Mouse (Mus musculus) embryonic facial prominence, embryonic 13.5 days (tissue): ENCODE measurements around the gene Ftl1. TPM values are rescaled to one million over a fixed set of nuclear protein-coding genes. Genes with fewer than 3 reads are reported as not detected.

ENCODE experiments used
- ATAC-seq: fragments of 200-750 bp; cut with Nextera tagmentation; 2 replicates; pipeline ENCODE4 v1.8.0; 2017; ENCODE audit warnings: low read depth; ENCODE audit not compliant: insufficient number of reproducible peaks, insufficient read depth, low FRiP score, low TSS enrichment
- H3K27ac ChIP-seq: fragments of 300-500 bp; sonication (generic); 2 replicates; pipeline ENCODE4 v1.5.1; 2015; ENCODE audit warnings: moderate library complexity, mild to moderate bottlenecking, inconsistent platforms
- H3K27me3 ChIP-seq: fragments of 300-500 bp; sonication (generic); 2 replicates; pipeline ENCODE4 v1.6.1; 2015; ENCODE audit warnings: mild to moderate bottlenecking, inconsistent platforms
- H3K36me3 ChIP-seq: fragments of 300-500 bp; sonication (generic); 2 replicates; pipeline ENCODE4 v1.6.1; 2015; ENCODE audit warnings: mild to moderate bottlenecking, inconsistent platforms
- H3K4me1 ChIP-seq: fragments of 300-500 bp; sonication (generic); 2 replicates; pipeline ENCODE4 v1.6.1; 2015; ENCODE audit warnings: inconsistent platforms
- H3K4me2 ChIP-seq: fragments of 300-500 bp; sonication (generic); 2 replicates; pipeline ENCODE4 v1.6.1; 2015; ENCODE audit warnings: moderate library complexity, mild to moderate bottlenecking, inconsistent platforms
- H3K4me3 ChIP-seq: fragments of 300-500 bp; sonication (generic); 2 replicates; pipeline ENCODE4 v1.5.1; 2015; ENCODE audit warnings: mild to moderate bottlenecking, inconsistent platforms
- H3K9ac ChIP-seq: fragments of 300-500 bp; sonication (generic); 2 replicates; pipeline ENCODE4 v1.6.1; 2015; ENCODE audit warnings: mild to moderate bottlenecking, inconsistent platforms
- H3K9me3 ChIP-seq: fragments of 300-500 bp; sonication (generic); 2 replicates; pipeline ENCODE4 v1.6.1; 2016; ENCODE audit warnings: inconsistent platforms
- WGBS: fragments of 180-500 bp; shearing (Covaris S2); methylation state at CpG from one replicate; pipeline ENCODE4 v1.1.7; 2015; ENCODE audit warnings: mixed read lengths; 5-methylcytosine and 5-hydroxymethylcytosine counted together
- polyA plus RNA-seq: library from polyadenylated mRNA; unstranded; fragments of >200 nt; fragmentation: Nextera tagmentation; extraction: Ambion mirVana; gene quantifications from 2 replicates; pipeline ENCODE4 v1.2.1, GENCODE M21; 2015

The Ftl1 gene
- polyA plus RNA-seq, 1 experiment from 2014 or later: 5,612 TPM

DNA sequence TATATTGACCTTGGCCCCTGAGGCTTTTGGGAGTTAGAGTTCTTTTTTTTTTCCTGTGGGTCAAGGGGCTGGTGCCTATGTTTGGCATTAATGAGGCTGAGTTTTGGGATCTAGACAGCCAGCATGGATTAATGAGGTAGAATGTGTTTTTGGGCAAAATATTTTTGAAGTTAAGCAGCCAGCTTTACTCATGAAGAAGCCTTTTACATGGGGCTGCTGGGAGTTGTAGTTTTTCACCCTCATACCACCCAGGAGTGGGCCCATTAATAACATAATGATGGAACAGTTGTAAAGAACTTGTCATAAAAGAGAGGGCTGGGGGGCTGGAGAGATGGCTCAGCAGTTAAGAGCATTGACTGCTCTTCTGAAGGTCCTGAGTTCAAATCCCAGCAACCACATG, 13.1 kb downstream of the Ftl1 start:
- Histone ChIP-seq H3K9ac (no peak overlapping the region), H3K4me2 (no peak overlapping the region), H3K36me3 (peaks cover 70% of the 10 kb centered on the region), H3K27me3 (no peaks in the 10 kb centered on the region), H3K4me1 (peaks cover 3% of the 10 kb centered on the region; the same call in 1 of the 2 replicates), H3K9me3 (no peaks in the 10 kb centered on the region), H3K4me3 (no peak overlapping the region), H3K27ac (no peak overlapping the region)
- ATAC-seq: no peak

DNA sequence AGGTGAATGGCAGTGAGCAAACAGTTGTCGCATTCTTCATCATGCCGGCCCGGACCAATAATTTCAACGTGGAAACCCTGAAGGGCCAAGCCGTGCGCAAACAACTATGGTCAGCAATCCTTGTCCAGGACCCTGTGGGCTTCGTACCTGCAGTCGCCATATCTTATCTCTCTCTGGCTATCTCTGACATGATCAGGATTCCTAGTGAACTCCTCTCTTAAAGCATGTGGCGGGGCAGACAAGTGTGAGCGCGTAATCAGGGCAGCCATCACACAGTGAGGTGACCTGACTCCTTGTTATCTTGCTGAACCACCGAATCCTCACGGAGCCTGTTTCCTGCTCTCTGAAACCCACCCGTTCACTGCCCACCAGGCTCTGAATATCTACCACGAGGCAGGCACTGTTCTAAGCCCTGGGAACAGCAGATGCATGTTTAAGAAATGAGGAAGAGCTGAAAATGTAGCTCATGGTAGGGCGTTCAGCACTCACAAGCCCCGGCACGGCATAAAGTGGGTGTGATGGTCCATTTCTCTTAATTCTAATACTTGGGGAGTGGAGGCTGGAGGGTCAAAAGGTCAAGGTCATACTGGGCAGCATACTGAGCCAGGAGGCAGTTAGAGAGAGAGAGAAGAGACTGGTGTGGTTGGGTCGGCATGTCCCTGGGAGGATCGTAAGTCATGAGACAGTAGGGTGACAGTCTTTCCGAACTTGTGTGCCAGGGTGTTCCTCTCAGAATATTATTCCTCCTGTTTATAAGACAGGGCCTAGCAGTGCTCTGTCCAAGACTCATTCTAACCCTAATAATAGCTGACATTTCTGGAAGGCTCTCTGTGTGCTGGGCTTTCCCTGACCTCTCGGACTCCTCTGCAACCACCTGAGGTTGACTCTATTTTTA, 15.9 kb downstream of the Ftl1 start:
- H3K4me3 ChIP-seq: no peak overlapping the region
- H3K9me3 ChIP-seq: no peaks in the 10 kb centered on the region
- no peak overlapping the region for H3K9ac ChIP-seq
- H3K27ac ChIP-seq: no peak overlapping the region
- no peak overlapping the region for H3K4me2 ChIP-seq
- peaks cover 75% of the 10 kb centered on the region for H3K36me3 ChIP-seq
- H3K27me3 ChIP-seq: no peaks in the 10 kb centered on the region
- no peak for ATAC-seq
- H3K4me1 ChIP-seq: peaks cover 3% of the 10 kb centered on the region; the same call in 1 of the 2 replicates
- WGBS: 88% methylated on average over 22 of the region's 22 CpGs

DNA sequence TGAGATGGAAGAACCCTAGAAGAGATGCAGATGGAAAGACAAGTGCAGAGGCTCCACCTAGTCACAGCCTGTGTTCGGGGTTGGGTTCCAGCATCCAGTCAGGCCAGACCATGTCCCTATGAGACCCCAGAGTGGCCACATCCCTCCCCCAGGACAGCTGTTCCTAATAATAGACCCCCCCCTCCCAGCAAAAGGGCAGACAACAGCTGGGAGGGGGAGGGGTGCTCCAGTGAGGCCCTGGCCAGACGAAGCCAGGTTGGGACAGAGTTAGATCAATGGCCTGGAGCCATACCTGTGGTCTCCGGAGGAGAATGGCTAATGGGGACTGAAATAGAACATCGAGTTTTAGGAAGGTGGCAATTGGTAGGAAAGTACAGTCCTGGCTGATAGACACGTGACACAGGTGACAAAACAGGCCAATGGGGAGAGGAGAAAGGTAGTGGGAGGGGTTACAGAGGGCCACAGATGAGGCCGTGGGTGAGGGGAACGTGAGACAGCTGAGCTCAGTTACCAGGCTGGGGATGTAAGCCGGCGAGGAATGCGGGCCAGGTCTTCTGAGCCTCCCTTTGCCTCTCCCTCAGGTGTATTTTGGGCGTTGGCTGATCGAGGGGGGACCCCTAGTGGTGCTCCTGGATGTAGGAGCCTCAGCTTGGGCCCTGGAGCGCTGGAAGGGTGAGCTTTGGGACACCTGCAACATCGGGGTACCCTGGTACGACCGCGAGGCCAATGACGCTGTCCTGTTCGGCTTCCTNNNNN, 22.0 kb downstream of the Ftl1 start, which contains the start of gene Ruvbl2:
Gene Ruvbl2, minus strand, starts transcription at position 576 of the 756 bp plus-strand sequence.
- Histone ChIP-seq H3K27ac (peak within 1 kb of the TSS; percentile 5; the same call in 1 of the 2 replicates), H3K9ac (peak within 1 kb of the TSS; percentile 46; the same call in 1 of the 2 replicates), H3K36me3 (peaks cover 30% of the 10 kb centered on the region), H3K4me2 (peak within 1 kb of the TSS; percentile 45), H3K4me3 (peak within 1 kb of the TSS; percentile 12), H3K9me3 (no peaks in the 10 kb centered on the region), H3K4me1 (peaks cover 42% of the 10 kb centered on the region), H3K27me3 (no peaks in the 10 kb centered on the region)
- 15% methylated on average over 19 of the region's 19 CpGs for WGBS
- ATAC-seq: peak; percentile 23; the same call in 1 of the 2 replicates

DNA sequence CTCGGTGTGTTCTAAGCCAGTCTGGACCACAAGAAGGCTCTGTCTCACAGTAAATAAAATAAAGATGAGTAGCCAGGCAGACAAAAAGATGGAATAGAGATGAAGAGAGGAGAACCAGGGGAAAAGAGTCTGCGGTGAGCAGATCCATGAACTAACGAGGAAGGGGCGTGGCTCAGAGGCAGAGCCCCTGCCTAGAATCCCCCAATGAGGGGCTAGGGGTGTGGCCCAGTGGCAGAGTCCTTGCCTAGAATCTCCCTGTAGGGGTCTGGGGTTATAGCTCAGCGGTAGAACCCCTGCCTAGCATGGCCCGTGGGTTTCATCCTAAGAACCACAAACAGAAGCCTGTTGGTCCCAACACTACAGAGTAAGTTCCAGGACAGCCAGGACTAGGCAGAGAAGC, 22.6 kb downstream of the Ftl1 start:
- Histone ChIP-seq H3K9ac (no peak overlapping the region), H3K27me3 (no peaks in the 10 kb centered on the region), H3K9me3 (no peaks in the 10 kb centered on the region), H3K4me3 (no peak overlapping the region), H3K4me2 (peak overlapping the region; percentile 45), H3K27ac (peak overlapping the region; percentile 5; the same call in 1 of the 2 replicates), H3K36me3 (peaks cover 25% of the 10 kb centered on the region), H3K4me1 (peaks cover 43% of the 10 kb centered on the region)
- WGBS: 25% methylated on average over 6 of the region's 6 CpGs
- ATAC-seq: no peak

DNA sequence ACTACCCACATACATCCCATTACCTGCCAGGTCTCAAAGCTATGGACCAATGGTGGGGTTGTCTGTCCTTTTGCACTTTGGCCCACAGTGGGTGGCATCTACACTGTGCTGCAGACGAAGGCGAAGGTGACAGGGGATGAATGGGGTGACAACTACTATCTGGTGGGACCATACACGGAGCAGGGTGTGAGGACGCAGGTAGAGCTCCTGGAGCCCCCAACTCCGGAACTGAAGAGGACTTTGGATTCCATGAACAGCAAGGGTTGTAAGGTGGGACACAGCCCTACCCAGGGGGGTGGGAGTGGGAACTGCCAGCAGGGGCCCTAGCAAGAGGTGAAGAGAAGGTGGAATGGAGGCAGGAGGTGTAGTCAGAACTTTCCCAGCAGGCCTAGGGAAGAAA, 23.2 kb downstream of the Ftl1 start:
- Histone ChIP-seq H3K27ac (no peak overlapping the region), H3K9me3 (no peaks in the 10 kb centered on the region), H3K4me2 (peak overlapping the region; percentile 45), H3K4me3 (no peak overlapping the region), H3K36me3 (peaks cover 26% of the 10 kb centered on the region), H3K4me1 (peaks cover 43% of the 10 kb centered on the region), H3K27me3 (no peaks in the 10 kb centered on the region), H3K9ac (no peak overlapping the region)
- 92% methylated on average over 5 of the region's 5 CpGs for WGBS
- ATAC-seq: no peak

DNA sequence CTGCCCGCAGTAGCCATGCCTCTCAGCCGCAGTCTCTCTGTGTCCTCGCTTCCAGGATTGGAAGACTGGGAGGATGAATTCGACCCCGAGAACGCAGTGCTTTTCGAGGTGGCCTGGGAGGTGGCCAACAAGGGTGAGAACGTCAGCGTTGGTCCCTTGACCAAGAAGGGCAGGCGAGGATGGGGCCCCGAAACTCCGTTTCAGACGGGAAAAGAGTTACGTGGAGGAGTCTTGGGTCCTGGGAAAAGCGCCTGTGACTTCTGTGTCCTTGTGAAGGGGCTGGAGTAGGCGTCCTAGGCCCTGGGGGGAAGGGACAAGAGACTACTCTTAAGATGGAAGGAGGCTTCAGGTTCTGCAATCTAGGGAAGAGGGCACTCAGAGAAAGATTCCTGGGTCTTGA, 24.6 kb downstream of the Ftl1 start:
- Histone ChIP-seq H3K36me3 (peaks cover 28% of the 10 kb centered on the region), H3K27ac (peak overlapping the region; percentile 81), H3K27me3 (no peaks in the 10 kb centered on the region), H3K4me3 (peak overlapping the region; percentile 91), H3K9me3 (no peaks in the 10 kb centered on the region), H3K4me2 (peak overlapping the region; percentile 98), H3K9ac (peak overlapping the region; percentile 87), H3K4me1 (peaks cover 43% of the 10 kb centered on the region)
- ATAC-seq: no peak
- 2% methylated on average over 16 of the region's 16 CpGs for WGBS

DNA sequence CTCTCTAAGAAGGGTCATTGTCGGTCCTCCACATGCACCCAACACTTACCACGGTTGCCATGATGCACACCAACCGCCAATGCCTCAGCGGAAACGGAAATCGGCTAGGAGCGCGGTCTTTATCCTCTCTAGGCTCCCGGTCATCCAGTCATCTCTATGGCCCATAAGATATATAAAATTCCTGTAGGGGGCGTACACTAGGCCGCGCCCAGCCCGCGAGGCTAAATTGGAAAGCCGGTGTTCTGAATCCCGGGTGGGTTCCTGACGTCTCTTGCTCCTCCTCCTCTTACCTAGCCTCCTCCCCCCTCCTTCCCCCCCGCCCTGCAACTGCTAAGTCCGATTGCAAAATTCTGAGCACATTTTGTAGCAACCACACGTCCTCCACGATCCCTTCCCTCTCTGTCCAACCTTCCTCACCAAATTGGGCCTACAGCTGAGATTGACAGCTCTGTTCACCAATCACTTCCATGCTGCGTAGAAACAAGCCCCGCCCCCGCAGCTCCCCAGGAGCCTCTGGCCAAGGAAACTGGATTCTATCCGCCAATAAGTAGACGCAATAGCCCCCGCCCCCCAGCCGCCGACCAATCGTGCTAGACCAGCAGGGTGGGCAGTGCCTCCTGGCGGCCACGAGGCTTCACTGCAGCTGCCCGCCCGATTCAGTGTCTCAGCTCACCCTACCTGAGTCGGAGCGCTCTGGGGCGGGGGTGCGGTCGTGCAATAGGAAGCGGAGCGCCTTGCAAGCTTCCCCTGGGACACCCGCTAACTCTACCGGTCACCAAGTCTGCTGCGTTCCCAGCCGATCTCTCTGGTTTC, 25.3 kb downstream of the Ftl1 start, which contains the start of gene Gys1:
Gene Gys1, plus strand, starts transcription at position 642 of the 813 bp plus-strand sequence.
- peak within 1 kb of the TSS; percentile 91 for H3K4me3 ChIP-seq
- no peaks in the 10 kb centered on the region for H3K27me3 ChIP-seq
- H3K27ac ChIP-seq: peak within 1 kb of the TSS; percentile 90
- peaks cover 28% of the 10 kb centered on the region for H3K36me3 ChIP-seq
- under 1% methylated on average over 45 of the region's 45 CpGs for WGBS
- H3K4me1 ChIP-seq: peaks cover 43% of the 10 kb centered on the region
- H3K9me3 ChIP-seq: no peaks in the 10 kb centered on the region
- peak; percentile 93 for ATAC-seq
- peak within 1 kb of the TSS; percentile 98 for H3K4me2 ChIP-seq
- peak within 1 kb of the TSS; percentile 95 for H3K9ac ChIP-seq

DNA sequence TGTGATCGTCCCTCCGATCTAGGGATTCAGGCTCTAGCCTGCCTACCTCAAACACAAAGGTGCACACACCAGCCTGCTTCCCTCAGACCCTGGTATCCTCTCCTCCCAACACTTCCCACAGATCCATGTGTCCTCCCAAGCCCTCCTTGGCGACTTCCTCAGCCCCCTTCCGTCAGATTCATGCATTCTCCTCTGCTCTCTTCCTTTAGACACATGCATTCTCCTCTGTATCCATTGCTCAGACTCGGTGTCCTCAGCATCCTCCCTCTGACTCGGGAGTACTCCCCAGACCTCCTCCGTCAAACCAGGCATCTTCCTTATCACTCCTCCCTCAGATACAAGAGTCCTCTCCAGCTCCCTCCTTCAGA, 25.9 kb downstream of the Ftl1 start:
- H3K9ac ChIP-seq: peak overlapping the region; percentile 95
- WGBS: 1% methylated on average over 7 of the region's 7 CpGs
- peaks cover 32% of the 10 kb centered on the region for H3K36me3 ChIP-seq
- no peaks in the 10 kb centered on the region for H3K27me3 ChIP-seq
- H3K9me3 ChIP-seq: no peaks in the 10 kb centered on the region
- peak overlapping the region; percentile 91 for H3K4me3 ChIP-seq
- H3K4me1 ChIP-seq: peaks cover 43% of the 10 kb centered on the region
- peak overlapping the region; percentile 90 for H3K27ac ChIP-seq
- peak overlapping the region; percentile 98 for H3K4me2 ChIP-seq
- no peak for ATAC-seq

DNA sequence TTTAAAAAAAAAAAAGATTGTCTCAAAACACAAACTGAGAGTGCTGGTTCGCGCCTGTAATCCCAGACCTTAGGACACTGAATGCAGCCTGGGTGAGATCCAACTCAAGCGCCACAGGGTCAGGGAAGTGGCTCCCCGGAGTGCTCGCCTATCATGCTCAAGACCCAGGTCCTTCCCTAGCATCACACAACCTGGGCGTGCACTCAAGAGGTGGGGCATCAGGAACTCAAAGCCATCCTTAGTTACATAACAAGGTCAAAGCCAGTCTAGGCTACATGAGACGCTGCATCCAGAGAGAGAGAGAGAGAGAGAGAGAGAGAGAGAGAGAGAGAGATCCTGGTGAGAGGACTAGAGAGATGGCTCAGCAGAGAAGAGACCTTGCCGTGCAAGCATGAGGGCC, 33.1 kb downstream of the Ftl1 start:
- Histone ChIP-seq H3K27ac (no peak overlapping the region), H3K4me1 (no peaks in the 10 kb centered on the region)
- ATAC-seq: no peak

DNA sequence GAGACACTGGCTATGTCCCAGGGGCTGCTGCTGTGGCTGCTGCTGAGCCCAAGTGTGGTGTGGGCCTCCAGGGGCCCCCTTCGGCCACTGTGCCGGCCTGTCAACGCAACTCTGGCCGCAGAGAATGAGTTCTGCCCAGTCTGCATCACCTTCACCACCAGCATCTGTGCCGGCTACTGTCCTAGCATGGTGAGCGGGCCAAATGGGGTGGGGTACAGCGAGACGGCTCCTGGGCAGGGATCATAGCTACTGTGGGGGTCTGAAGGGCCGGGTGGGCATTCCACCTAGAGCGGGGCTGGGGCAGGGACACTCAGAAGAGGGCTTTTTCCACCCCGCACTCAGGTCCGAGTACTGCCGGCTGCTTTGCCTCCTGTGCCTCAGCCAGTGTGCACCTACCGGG, 38.5 kb downstream of the Ftl1 start:
- Histone ChIP-seq H3K4me1 (peaks cover 27% of the 10 kb centered on the region), H3K36me3 (peaks cover 57% of the 10 kb centered on the region), H3K9me3 (no peaks in the 10 kb centered on the region), H3K27ac (no peak overlapping the region), H3K27me3 (peaks cover 43% of the 10 kb centered on the region), H3K4me2 (no peak overlapping the region), H3K4me3 (no peak overlapping the region), H3K9ac (no peak overlapping the region)
- ATAC-seq: no peak
- WGBS: 90% methylated on average over 14 of the region's 14 CpGs

More for the DNA sequence above, 33.1 kb downstream of the Ftl1 start:
- Histone ChIP-seq H3K4me3 (no peak overlapping the region), H3K9me3 (no peaks in the 10 kb centered on the region), H3K9ac (no peak overlapping the region), H3K27me3 (no peaks in the 10 kb centered on the region), H3K36me3 (peaks cover 96% of the 10 kb centered on the region), H3K4me2 (no peak overlapping the region)
- WGBS: 90% methylated on average over 8 of the region's 8 CpGs

DNA sequence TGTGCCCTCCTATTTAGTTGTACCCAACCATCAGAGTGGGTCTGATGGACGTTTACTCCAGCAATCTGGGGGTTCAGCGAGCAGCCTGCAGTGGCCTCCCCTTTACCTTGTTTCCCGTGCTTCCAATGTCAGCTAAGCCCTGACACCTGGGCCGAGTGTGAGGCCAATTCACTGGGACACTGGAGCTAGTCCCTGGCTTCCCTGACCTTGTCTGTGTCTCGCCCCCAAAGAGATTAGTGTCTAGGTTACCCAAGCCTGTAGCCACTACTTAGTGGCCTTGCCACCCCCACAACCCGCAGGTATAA, 39.1 kb downstream of the Ftl1 start, which contains the start of gene Lhb:
Gene Lhb, plus strand, starts transcription at position 206 of the 305 bp plus-strand sequence.
- 54% methylated on average over 6 of the region's 6 CpGs for WGBS
- no peak for ATAC-seq
- H3K4me2 ChIP-seq: peak within 1 kb of the TSS; percentile 47
- H3K9ac ChIP-seq: peak within 1 kb of the TSS; percentile 56; the same call in 1 of the 2 replicates
- H3K27me3 ChIP-seq: peaks cover 50% of the 10 kb centered on the region
- peaks cover 28% of the 10 kb centered on the region for H3K4me1 ChIP-seq
- no peaks in the 10 kb centered on the region for H3K9me3 ChIP-seq
- H3K36me3 ChIP-seq: peaks cover 51% of the 10 kb centered on the region
- H3K27ac ChIP-seq: no peak within 1 kb of the TSS
- peak within 1 kb of the TSS; percentile 11; the same call in 1 of the 2 replicates for H3K4me3 ChIP-seq
